Mouse (Mus musculus): Measurements from ENCODE around the gene Ccdc65. TPM values are rescaled to one million over a fixed set of nuclear protein-coding genes. Genes with fewer than 3 reads are reported as not detected.

Ccdc65 gene
- polyA plus RNA-seq, 1 experiment from 2014 or later, result 5.3 TPM

- 28% methylated on average over 5 of the region's 5 CpGs for WGBS
- no peaks in the 10 kb centered on the region for H3K36me3 ChIP-seq (ENCODE audit: control insufficient read depth, insufficient read depth, low read length)
- ATAC-seq (ENCODE audit: low read depth), result no peak
- no peak overlapping the region for H3K27ac ChIP-seq (ENCODE audit: low read length)
- no peak overlapping the region for H3K9ac ChIP-seq (ENCODE audit: low read length)
- peaks cover 15% of the 10 kb centered on the region for H3K4me1 ChIP-seq (replicated peaks; ENCODE audit: control insufficient read depth, insufficient read depth, low read length)
- H3K9me3 ChIP-seq (ENCODE audit: control insufficient read depth, low read length), result no peaks in the 10 kb centered on the region
- H3K27me3 ChIP-seq (ENCODE audit: control insufficient read depth, insufficient read depth, low read depth, low read length), result peaks cover 28% of the 10 kb centered on the region
- no peak overlapping the region for H3K4me2 ChIP-seq (ENCODE audit: low read depth, low read length)
- H3K4me3 ChIP-seq (ENCODE audit: low read length), result no peak overlapping the region
These were observed 60.3 kb downstream of the Ccdc65 start for GRCm38 (mm10) chr15:98768259-98768658.

- H3K4me2 ChIP-seq (ENCODE audit: low read depth, low read length), result peak overlapping the region; percentile 75
- no peak overlapping the region; the same call in 1 of the 2 replicates for H3K9ac ChIP-seq (ENCODE audit: low read length)
- peak overlapping the region; percentile 46 for H3K4me3 ChIP-seq (ENCODE audit: low read length)
- H3K27me3 ChIP-seq (ENCODE audit: control insufficient read depth, insufficient read depth, low read depth, low read length), result peaks cover 57% of the 10 kb centered on the region
- H3K4me1 ChIP-seq (replicated peaks; ENCODE audit: control insufficient read depth, insufficient read depth, low read length), result peaks cover 18% of the 10 kb centered on the region
- H3K27ac ChIP-seq (ENCODE audit: low read length), result no peak overlapping the region
- ATAC-seq (ENCODE audit: low read depth), result no peak
- H3K36me3 ChIP-seq (ENCODE audit: control insufficient read depth, insufficient read depth, low read length), result no peaks in the 10 kb centered on the region
- no peaks in the 10 kb centered on the region for H3K9me3 ChIP-seq (ENCODE audit: control insufficient read depth, low read length)
- 7% methylated on average over 12 of the region's 12 CpGs for WGBS
These were observed 63.9 kb downstream of the Ccdc65 start for GRCm38 (mm10) chr15:98771813-98772425.

GRCm38 (mm10) chr15:98772511-98773211 is 64.7 kb downstream of the Ccdc65 start:
- no peak for ATAC-seq (ENCODE audit: low read depth)

More at GRCm38 (mm10) chr15:98772511-98773211, 64.7 kb downstream of the Ccdc65 start:
- Histone ChIP-seq H3K36me3 (ENCODE audit: control insufficient read depth, insufficient read depth, low read length) (no peaks in the 10 kb centered on the region), H3K4me1 (replicated peaks; ENCODE audit: control insufficient read depth, insufficient read depth, low read length) (peaks cover 18% of the 10 kb centered on the region), H3K9me3 (ENCODE audit: control insufficient read depth, low read length) (no peaks in the 10 kb centered on the region), H3K4me2 (ENCODE audit: low read depth, low read length) (peak overlapping the region; percentile 75), H3K27ac (ENCODE audit: low read length) (no peak overlapping the region), H3K4me3 (ENCODE audit: low read length) (peak overlapping the region; percentile 46), H3K9ac (ENCODE audit: low read length) (peak overlapping the region; percentile 55), H3K27me3 (ENCODE audit: control insufficient read depth, insufficient read depth, low read depth, low read length) (peaks cover 65% of the 10 kb centered on the region)
- 1% methylated on average over 36 of the region's 36 CpGs for WGBS

Other genes with a start within 250 kb of the Ccdc65 start
- not detected in 2 replicates for gene OR5BS1P, start 238.3 kb upstream of the Ccdc65 start, polyA plus RNA-seq (2015; fragmentation: Nextera tagmentation; extraction: Ambion mirVana)
- 0.39 and 0.82 TPM in 2 replicates for gene Lalba, start 225.5 kb upstream of the Ccdc65 start, polyA plus RNA-seq (2015; fragmentation: Nextera tagmentation; extraction: Ambion mirVana)
- gene Olfr279, start 215.8 kb upstream of the Ccdc65 start, polyA plus RNA-seq (2015; fragmentation: Nextera tagmentation; extraction: Ambion mirVana), result not detected in 2 replicates
- gene Kansl2, start 173.9 kb upstream of the Ccdc65 start, polyA plus RNA-seq (2015; fragmentation: Nextera tagmentation; extraction: Ambion mirVana), result 86.3 and 89.9 TPM in 2 replicates
- gene Ccnt1, start 137.3 kb upstream of the Ccdc65 start, polyA plus RNA-seq (2015; fragmentation: Nextera tagmentation; extraction: Ambion mirVana), result 51.6 and 64.2 TPM in 2 replicates
- not detected in 2 replicates for gene 4930415O20Rik, start 137.2 kb upstream of the Ccdc65 start, polyA plus RNA-seq (2015; fragmentation: Nextera tagmentation; extraction: Ambion mirVana)
- 21.5 and 21.7 TPM in 2 replicates for gene Adcy6, start 98.1 kb upstream of the Ccdc65 start, polyA plus RNA-seq (2015; fragmentation: Nextera tagmentation; extraction: Ambion mirVana)
- 21.9 and 22.7 TPM in 2 replicates for gene Cacnb3, start 77.4 kb upstream of the Ccdc65 start, polyA plus RNA-seq (2015; fragmentation: Nextera tagmentation; extraction: Ambion mirVana)
- gene Ddx23, start 45.3 kb upstream of the Ccdc65 start, polyA plus RNA-seq (2015; fragmentation: Nextera tagmentation; extraction: Ambion mirVana), result 21.6 and 24.0 TPM in 2 replicates
- 0.68 and 0.92 TPM in 2 replicates for gene Rnd1, start 30.7 kb upstream of the Ccdc65 start, polyA plus RNA-seq (2015; fragmentation: Nextera tagmentation; extraction: Ambion mirVana)
- gene Fkbp11, start 20.0 kb downstream of the Ccdc65 start, polyA plus RNA-seq (2015; fragmentation: Nextera tagmentation; extraction: Ambion mirVana), result 32.5 and 33.5 TPM in 2 replicates
- 40.2 and 40.6 TPM in 2 replicates for gene Arf3, start 55.0 kb downstream of the Ccdc65 start, polyA plus RNA-seq (2015; fragmentation: Nextera tagmentation; extraction: Ambion mirVana)
- 0.13 and 0.23 TPM in 2 replicates for gene Wnt10b, start 69.9 kb downstream of the Ccdc65 start, polyA plus RNA-seq (2015; fragmentation: Nextera tagmentation; extraction: Ambion mirVana)
- not detected in 2 replicates for gene Wnt1, start 81.7 kb downstream of the Ccdc65 start, polyA plus RNA-seq (2015; fragmentation: Nextera tagmentation; extraction: Ambion mirVana)
- gene Ddn, start 101.3 kb downstream of the Ccdc65 start, polyA plus RNA-seq (2015; fragmentation: Nextera tagmentation; extraction: Ambion mirVana), result not detected in 2 replicates
- 106 TPM in 2 replicates for gene Prkag1, start 123.3 kb downstream of the Ccdc65 start, polyA plus RNA-seq (2015; fragmentation: Nextera tagmentation; extraction: Ambion mirVana)
- 11.9 and 12.7 TPM in 2 replicates for gene Kmt2d, start 163.0 kb downstream of the Ccdc65 start, polyA plus RNA-seq (2015; fragmentation: Nextera tagmentation; extraction: Ambion mirVana)
- gene Rhebl1, start 186.3 kb downstream of the Ccdc65 start, polyA plus RNA-seq (2015; fragmentation: Nextera tagmentation; extraction: Ambion mirVana), result 9.4 and 12.1 TPM in 2 replicates
- 1.4 and 2.4 TPM in 2 replicates for gene Dhh, start 190.3 kb downstream of the Ccdc65 start, polyA plus RNA-seq (2015; fragmentation: Nextera tagmentation; extraction: Ambion mirVana)
- gene Lmbr1l, start 210.0 kb downstream of the Ccdc65 start, polyA plus RNA-seq (2015; fragmentation: Nextera tagmentation; extraction: Ambion mirVana), result 15.7 and 17.3 TPM in 2 replicates
- gene Tuba1b, start 226.4 kb downstream of the Ccdc65 start, polyA plus RNA-seq (2015; fragmentation: Nextera tagmentation; extraction: Ambion mirVana), result 1,812 and 1,892 TPM in 2 replicates
- gene Gm49450, start 245.3 kb downstream of the Ccdc65 start, polyA plus RNA-seq (2015; fragmentation: Nextera tagmentation; extraction: Ambion mirVana), result not detected in 2 replicates
- 870 and 906 TPM in 2 replicates for gene Tuba1a, start 245.5 kb downstream of the Ccdc65 start, polyA plus RNA-seq (2015; fragmentation: Nextera tagmentation; extraction: Ambion mirVana)